ENCODE assay signal across 10 mouse cellular contexts in genomic region chr11:30161744-30162143, GRCm38 (mm10).
DNase-seq lines count a peak whose midpoint lies in the region; ATAC-seq and TF ChIP-seq lines count a peak whose summit lies in the region.
"Had no signal": no experiment of that assay in that cellular context is flagged by ENCODE, and none has a peak within 500 bp of the region (broad histone marks: within the 10 kb centered on the region; RNA-seq: fewer than 3 reads in every experiment).

No protein-coding gene starts in this region.

- TF ChIP-seq EP300 in heart, postnatal 0 days (IDR thresholded peaks at IDR 0.05; ENCODE audit: low read depth) = no peak

- TF ChIP-seq POLR2A in small intestine, adult 2 months (IDR thresholded peaks at IDR 0.05; ENCODE audit: low read depth, low read length) = no peak

- no peak for ATAC-seq in heart, postnatal 0 days (ENCODE audit: insufficient read depth, low read depth)
- ATAC-seq in lung, embryonic 16.5 days (ENCODE audit: low read depth) = no peak
- ATAC-seq in embryonic facial prominence, embryonic 14.5 days (ENCODE audit: low read depth) = no peak
- no peak for ATAC-seq in monocyte, adult 5-6 weeks (replicated peaks; ENCODE audit: insufficient number of reproducible peaks, low FRiP score, low TSS enrichment, poor library complexity, severe bottlenecking)

- no peak overlapping the region for H3K4me3 ChIP-seq in heart, postnatal 0 days (ENCODE audit: low read depth, low read length)
- no peak overlapping the region for H3K4me3 ChIP-seq in lung, embryonic 16.5 days (ENCODE audit: low read length)
- no peak overlapping the region for H3K4me3 ChIP-seq in embryonic facial prominence, embryonic 14.5 days (ENCODE audit: low read depth, low read length)
- no peak overlapping the region for H3K4me3 ChIP-seq in small intestine, adult 2 months (ENCODE audit: low read depth, low read length)
- H3K4me3 ChIP-seq: neural tube, embryonic 12.5 days had no signal

- no peak for DNase-seq in heart, postnatal 0 days (ENCODE audit: low spot score)
- no peak for DNase-seq in heart, postnatal 36 days
- no peak for DNase-seq in lung, postnatal 25 days (ENCODE audit: low spot score)
- no peak for DNase-seq in embryonic facial prominence, embryonic 14.5 days (ENCODE audit: low spot score)
- DNase-seq: right cerebral cortex, postnatal 4 days; thymus, postnatal 14 days had no signal

- H3K4me2 ChIP-seq in heart, postnatal 0 days (ENCODE audit: low read depth, low read length) = peak overlapping the region; percentile 2; the same call in 1 of the 2 replicates
- no peak overlapping the region for H3K4me2 ChIP-seq in lung, embryonic 16.5 days (ENCODE audit: low read depth, low read length)
- H3K4me2 ChIP-seq in embryonic facial prominence, embryonic 14.5 days (ENCODE audit: low read depth, low read length) = no peak overlapping the region
- H3K4me2 ChIP-seq: neural tube, embryonic 12.5 days had no signal

- intact Hi-C loops in heart, postnatal 36 days (cut with DNase I) = loop anchor here (1.0 to 5.0 kb wide), 4 partner anchors 37 to 206 kb away; no protein-coding TSS in a partner anchor

- H3K27ac ChIP-seq in heart, postnatal 0 days (ENCODE audit: low read depth) = peak overlapping the region; percentile 90
- H3K27ac ChIP-seq in lung, embryonic 16.5 days (ENCODE audit: low read length) = peak overlapping the region; percentile 83
- H3K27ac ChIP-seq in embryonic facial prominence, embryonic 14.5 days (replicated peaks; ENCODE audit: low read depth, low read length) = peak overlapping the region; percentile 60
- peak overlapping the region; percentile 67 for H3K27ac ChIP-seq in small intestine, adult 2 months (ENCODE audit: insufficient read depth, low read depth, low read length)
- H3K27ac ChIP-seq: neural tube, embryonic 12.5 days had no signal

- no peaks in the 10 kb centered on the region for H3K27me3 ChIP-seq in heart, postnatal 0 days (ENCODE audit: control insufficient read depth, insufficient read depth, low read length)
- H3K27me3 ChIP-seq in lung, embryonic 16.5 days (ENCODE audit: control insufficient read depth, insufficient read depth, low read depth, low read length) = no peaks in the 10 kb centered on the region
- H3K27me3 ChIP-seq in embryonic facial prominence, embryonic 14.5 days (replicated peaks; ENCODE audit: control insufficient read depth, insufficient read depth, low read length) = no peaks in the 10 kb centered on the region
- H3K27me3 ChIP-seq in small intestine, adult 2 months (ENCODE audit: control insufficient read depth, insufficient read depth, low read length) = no peaks in the 10 kb centered on the region
- H3K27me3 ChIP-seq: neural tube, embryonic 12.5 days had no signal

- WGBS in heart, postnatal 0 days = 19% methylated on average over 1 of the region's 1 CpGs
- 73% methylated on average over 1 of the region's 1 CpGs for WGBS in lung, embryonic 16.5 days
- 83% methylated on average over 1 of the region's 1 CpGs for WGBS in embryonic facial prominence, embryonic 14.5 days
- WGBS in small intestine, adult 2 months = 87% methylated on average over 1 of the region's 1 CpGs

- H3K9ac ChIP-seq in heart, postnatal 0 days (replicated peaks; ENCODE audit: low read depth, low read length) = no peak overlapping the region
- H3K9ac ChIP-seq in lung, embryonic 16.5 days (ENCODE audit: low read length) = no peak overlapping the region
- H3K9ac ChIP-seq in embryonic facial prominence, embryonic 14.5 days (ENCODE audit: low read depth, low read length) = no peak overlapping the region
- H3K9ac ChIP-seq: neural tube, embryonic 12.5 days had no signal

- no peak for TF ChIP-seq CTCF in heart, postnatal 0 days (IDR thresholded peaks at IDR 0.05; ENCODE audit: low read depth)
- TF ChIP-seq CTCF in small intestine, adult 2 months (IDR thresholded peaks at IDR 0.05; ENCODE audit: extremely low read depth, insufficient read length, insufficient replicate concordance, low read depth, low read length) = no peak

- peaks cover 87% of the 10 kb centered on the region for H3K4me1 ChIP-seq in heart, postnatal 0 days (ENCODE audit: control insufficient read depth, insufficient read depth)
- peaks cover 17% of the 10 kb centered on the region for H3K4me1 ChIP-seq in lung, embryonic 16.5 days (replicated peaks; ENCODE audit: control insufficient read depth, insufficient read depth, low read length)
- H3K4me1 ChIP-seq in embryonic facial prominence, embryonic 14.5 days (ENCODE audit: control insufficient read depth, insufficient read depth, low read length) = peaks cover 13% of the 10 kb centered on the region
- peaks cover 38% of the 10 kb centered on the region for H3K4me1 ChIP-seq in small intestine, adult 2 months (ENCODE audit: control insufficient read depth, insufficient read depth, insufficient read length, low read length)

- H3K9me3 ChIP-seq in heart, postnatal 0 days (replicated peaks; ENCODE audit: control insufficient read depth, low read length) = no peaks in the 10 kb centered on the region
- no peaks in the 10 kb centered on the region for H3K9me3 ChIP-seq in lung, embryonic 16.5 days (ENCODE audit: control insufficient read depth, low read length)
- no peaks in the 10 kb centered on the region for H3K9me3 ChIP-seq in embryonic facial prominence, embryonic 14.5 days (ENCODE audit: control insufficient read depth, low read length)
- H3K9me3 ChIP-seq: neural tube, embryonic 12.5 days had no signal

- peaks cover 29% of the 10 kb centered on the region for H3K36me3 ChIP-seq in heart, postnatal 0 days (replicated peaks; ENCODE audit: control insufficient read depth, insufficient read depth, low read length)
- peaks cover 7% of the 10 kb centered on the region for H3K36me3 ChIP-seq in lung, embryonic 16.5 days (ENCODE audit: control insufficient read depth, insufficient read depth, low read length)
- peaks cover 11% of the 10 kb centered on the region; the same call in 1 of the 2 replicates for H3K36me3 ChIP-seq in embryonic facial prominence, embryonic 14.5 days (ENCODE audit: control insufficient read depth, insufficient read depth, low read length)
- peaks cover 16% of the 10 kb centered on the region for H3K36me3 ChIP-seq in small intestine, adult 2 months (ENCODE audit: control insufficient read depth, insufficient read depth, low read length)
